Mouse (Mus musculus) neural tube, embryonic 13.5 days (tissue): ENCODE data around the gene Ttc32. TPM values are rescaled to one million over a fixed set of nuclear protein-coding genes. Genes with fewer than 3 reads are reported as not detected.

Experiments used
- ATAC-seq: fragments of 200-750 bp; cut with Nextera tagmentation; 2 replicates; pipeline ENCODE4 v1.8.0; 2017; ENCODE audit warnings: low read depth, mild to moderate bottlenecking, moderate TSS enrichment, moderate library complexity
- H3K27ac ChIP-seq: fragments of 300-500 bp; sonication (generic); replicated peaks from 2 replicates; pipeline ENCODE4 v1.5.1; 2015; ENCODE audit warnings: moderate library complexity, mild to moderate bottlenecking, inconsistent platforms
- H3K27me3 ChIP-seq: fragments of 300-500 bp; sonication (generic); 2 replicates; pipeline ENCODE4 v1.6.1; 2015; ENCODE audit warnings: mild to moderate bottlenecking, inconsistent platforms
- H3K36me3 ChIP-seq: fragments of 300-500 bp; sonication (generic); 2 replicates; pipeline ENCODE4 v1.6.1; 2015; ENCODE audit warnings: mild to moderate bottlenecking, inconsistent platforms
- H3K4me1 ChIP-seq: fragments of 300-500 bp; sonication (generic); replicated peaks from 2 replicates; pipeline ENCODE4 v1.6.1; 2015; ENCODE audit warnings: inconsistent platforms
- H3K4me2 ChIP-seq: fragments of 300-500 bp; sonication (generic); 2 replicates; pipeline ENCODE4 v1.6.1; 2015; ENCODE audit warnings: inconsistent platforms, mild to moderate bottlenecking, moderate library complexity
- H3K4me3 ChIP-seq: fragments of 300-500 bp; sonication (generic); 2 replicates; pipeline ENCODE4 v1.5.1; 2015; ENCODE audit warnings: mild to moderate bottlenecking, inconsistent platforms
- H3K9ac ChIP-seq: fragments of 300-500 bp; sonication (generic); 2 replicates; pipeline ENCODE4 v1.6.1; 2015; ENCODE audit warnings: moderate library complexity, mild to moderate bottlenecking, inconsistent platforms
- H3K9me3 ChIP-seq: fragments of 300-500 bp; sonication (generic); 2 replicates; pipeline ENCODE4 v1.6.1; 2016; ENCODE audit warnings: inconsistent platforms
- WGBS: fragments of 180-500 bp; shearing (Covaris S2); methylation state at CpG from one replicate; pipeline ENCODE4 v1.1.7; 2015; 5-methylcytosine and 5-hydroxymethylcytosine counted together
- polyA plus RNA-seq: library from polyadenylated mRNA; unstranded; fragments of >200 nt; fragmentation: Nextera tagmentation; extraction: Ambion mirVana; gene quantifications from 2 replicates; pipeline ENCODE4 v1.2.1, GENCODE M21; 2015

Ttc32 gene
- polyA plus RNA-seq, 1 experiment from 2014 or later = 11.8 TPM

DNA sequence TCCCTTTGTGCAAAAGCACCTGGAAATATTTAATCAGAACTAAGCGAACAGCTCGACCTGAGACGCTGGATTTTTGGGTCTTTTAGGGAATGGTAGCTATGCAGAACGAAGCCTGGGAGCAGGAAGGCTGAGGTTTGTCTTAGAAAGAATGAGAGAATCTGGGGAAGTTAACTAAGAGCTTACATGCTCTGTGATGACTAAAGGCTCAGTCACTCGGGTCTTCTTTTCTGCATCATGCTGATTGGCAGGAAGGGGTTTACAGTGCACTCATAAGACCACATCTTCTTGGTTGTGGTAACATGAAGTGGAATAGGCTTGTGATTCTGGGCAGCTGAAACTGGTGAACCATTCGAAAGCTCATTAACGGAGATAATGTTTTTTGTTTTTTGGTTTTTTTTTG, 60.4 kb downstream of the Ttc32 start:
- no peak overlapping the region for H3K4me2 ChIP-seq
- ATAC-seq = no peak
- H3K9me3 ChIP-seq = no peaks in the 10 kb centered on the region
- no peaks in the 10 kb centered on the region for H3K27me3 ChIP-seq
- H3K4me3 ChIP-seq = no peak overlapping the region
- H3K9ac ChIP-seq = no peak overlapping the region
- no peaks in the 10 kb centered on the region for H3K36me3 ChIP-seq
- no peaks in the 10 kb centered on the region for H3K4me1 ChIP-seq
- H3K27ac ChIP-seq = no peak overlapping the region
- 84% methylated on average over 7 of the region's 7 CpGs for WGBS

Other genes with a start within 250 kb of the Ttc32 start
- gene Laptm4a, start 108.3 kb upstream of the Ttc32 start, polyA plus RNA-seq = 235 and 251 TPM in 2 replicates
- 1.4 and 1.9 TPM in 2 replicates for gene Matn3, start 82.1 kb upstream of the Ttc32 start, polyA plus RNA-seq
- gene Wdr35, start 56.1 kb upstream of the Ttc32 start, polyA plus RNA-seq = 15.4 and 22.0 TPM in 2 replicates